Mouse (Mus musculus): ENCODE data around the gene Evl.

The Evl gene

Small RNA genes lying within 50 kb of the gene (microRNA-seq; reads per million reads assigned to microRNA genes)
- gene Gm23872 (0 reads per million in 2 experiments), gene Mir342 (748 to 756 reads per million in 2 experiments)
